Mouse (Mus musculus) ES-E14 (cell line): ENCODE data around the gene Kank4.

Experiments used
- CHD2 ChIP-seq: IDR thresholded peaks from 2 replicates; pipeline ENCODE4 v1.6.1; 2014; ENCODE audit warnings: mild to moderate bottlenecking, low read depth, low read length, inconsistent platforms
- HCFC1 ChIP-seq: IDR thresholded peaks from 2 replicates; pipeline ENCODE4 v1.6.1; 2012; ENCODE audit warnings: low read length, inconsistent platforms, borderline replicate concordance; ENCODE audit not compliant: insufficient read depth
- MAFK ChIP-seq: IDR thresholded peaks from 2 replicates; pipeline ENCODE4 v1.6.1; 2014; ENCODE audit warnings: mild to moderate bottlenecking, low read depth, low read length, inconsistent platforms; ENCODE audit not compliant: insufficient read depth
- ZC3H11A ChIP-seq: IDR thresholded peaks from 2 replicates; pipeline ENCODE4 v1.6.1; 2012; ENCODE audit warnings: low read depth, mild to moderate bottlenecking, inconsistent platforms, low read length, borderline replicate concordance
- ZNF384 ChIP-seq: IDR thresholded peaks from 2 replicates; pipeline ENCODE4 v1.6.1; 2012; ENCODE audit warnings: low read depth, low read length, inconsistent platforms

DNA sequence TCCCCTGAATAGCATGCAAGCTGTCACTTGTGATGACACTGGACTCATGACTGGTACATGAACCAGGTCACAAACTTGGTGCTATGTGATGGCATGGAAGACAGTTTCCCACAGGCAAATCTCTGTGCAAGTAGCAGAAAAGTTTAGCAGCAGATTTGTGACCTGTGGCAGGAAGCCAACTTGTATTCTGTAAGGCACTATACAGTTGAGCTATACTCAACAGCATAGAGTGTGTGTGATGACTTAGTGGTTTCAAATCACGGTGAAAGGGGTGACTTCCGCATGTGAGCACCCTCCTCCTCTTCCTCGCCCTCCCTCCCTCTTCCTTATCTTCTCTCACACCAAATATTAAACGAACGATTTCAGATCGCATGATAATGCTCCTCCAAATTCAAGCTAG, 39.9 kb downstream of the Kank4 start:
- TF ChIP-seq CHD2 = no peak
- no peak for TF ChIP-seq MAFK
- no peak for TF ChIP-seq ZC3H11A
- TF ChIP-seq ZNF384 = no peak
- no peak for TF ChIP-seq HCFC1
